Mouse (Mus musculus) adrenal gland, adult 18-20 months (tissue): ENCODE results near the gene Miga2. TPM values are rescaled to one million over a fixed set of nuclear protein-coding genes. Genes with fewer than 3 reads are reported as not detected.

Experiments
- DNase-seq, 2 experiments: peaks; one replicate each; pipeline ENCODE4 v3.0.0; 2021 to 2022; ENCODE audit warnings: low spot score in 2 of 2
- long read RNA-seq, 2 experiments: library from polyadenylated mRNA; stranded (forward); transcript quantifications; one replicate each; pipeline ENCODE4 v2.0.0; 2021
- total RNA-seq, 2 experiments: library from RNA; stranded (reverse); gene quantifications; 1 replicate in 1 of 2; 2 replicates in 1 of 2; pipeline ENCODE4 v1.2.3; 2021

The Miga2 gene
- total RNA-seq, result 100 to 1,000 TPM in 1 of 2 experiments, 10 to 100 TPM in 1; 83.1 to 102 TPM
- long read RNA-seq, experiment 1, transcript Miga2-201 (16 exons, 3,381 nt), result major isoform, 56 of 119 reads
- long read RNA-seq, experiment 1, transcript Miga2-202 (16 exons, 3,586 nt), result minor isoform, 7 of 119 reads
- long read RNA-seq, experiment 1, partial matches to known transcripts, result 12 of 119 reads
- long read RNA-seq, experiment 1, other reads (novel, unspliced or antisense), result 44 of 119 reads
- long read RNA-seq, experiment 2, transcript Miga2-201 (16 exons, 3,381 nt), result major isoform, 65 of 136 reads
- long read RNA-seq, experiment 2, partial matches to known transcripts, result 36 of 136 reads
- long read RNA-seq, experiment 2, other reads (novel, unspliced or antisense), result 31 of 136 reads

- DNase-seq, result peak; percentile 94
Observed at GRCm38 (mm10) chr2:30363773-30364650, at the start of gene Miga2. TSS of gene Miga2 (plus strand) at chr2:30364233.

GRCm38 (mm10) chr2:30316136-30316535, 47.9 kb upstream of the Miga2 start:
- no peak for DNase-seq

- no peak for DNase-seq
Observed at GRCm38 (mm10) chr2:30316955-30317354, 47.1 kb upstream of the Miga2 start.

GRCm38 (mm10) chr2:30319260-30319659, 44.8 kb upstream of the Miga2 start:
- no peak for DNase-seq

GRCm38 (mm10) chr2:30323111-30323510, 40.9 kb upstream of the Miga2 start:
- DNase-seq, result no peak

GRCm38 (mm10) chr2:30325296-30325695, 38.7 kb upstream of the Miga2 start:
- no peak for DNase-seq

- no peak for DNase-seq
Observed at GRCm38 (mm10) chr2:30327276-30327675, 36.8 kb upstream of the Miga2 start.

- no peak for DNase-seq
Observed at GRCm38 (mm10) chr2:30328791-30329190, 35.2 kb upstream of the Miga2 start.

- no peak for DNase-seq
Observed at GRCm38 (mm10) chr2:30335324-30335723, 28.7 kb upstream of the Miga2 start.

- DNase-seq, result no peak
Observed at GRCm38 (mm10) chr2:30336174-30336915, 27.7 kb upstream of the Miga2 start.

- peak in 1 of 2 experiments; percentile 51 for DNase-seq
Observed at GRCm38 (mm10) chr2:30337179-30337578, 26.9 kb upstream of the Miga2 start.

GRCm38 (mm10) chr2:30342061-30342460, 22.0 kb upstream of the Miga2 start:
- peak in 1 of 2 experiments; percentile 15 for DNase-seq

GRCm38 (mm10) chr2:30342544-30342943, 21.5 kb upstream of the Miga2 start:
- DNase-seq, result peak in 1 of 2 experiments; percentile 4

- DNase-seq, result peak; percentile 44 to 47
Observed at GRCm38 (mm10) chr2:30343601-30344137, 20.4 kb upstream of the Miga2 start.

- no peak for DNase-seq
Observed at GRCm38 (mm10) chr2:30345971-30346676, 17.9 kb upstream of the Miga2 start.

- DNase-seq, result peak in 1 of 2 experiments; percentile 40
Observed at GRCm38 (mm10) chr2:30349196-30349595, 14.8 kb upstream of the Miga2 start.

GRCm38 (mm10) chr2:30351149-30351548, 12.9 kb upstream of the Miga2 start:
- DNase-seq, result no peak

GRCm38 (mm10) chr2:30355861-30356260, 8.2 kb upstream of the Miga2 start:
- no peak for DNase-seq

- no peak for DNase-seq
Observed at GRCm38 (mm10) chr2:30356266-30356665, 7.8 kb upstream of the Miga2 start.

GRCm38 (mm10) chr2:30356906-30357305, 7.1 kb upstream of the Miga2 start:
- DNase-seq, result no peak
